Mouse (Mus musculus): ENCODE data around the gene Mef2b. TPM values are rescaled to one million over a fixed set of nuclear protein-coding genes. Genes with fewer than 3 reads are reported as not detected.
A peak's percentile ranks its signal among the peaks of the same experiment; 100 is the strongest.

Mef2b gene
- polyA plus RNA-seq, 1 experiment from 2014 or later, result 0.43 TPM

GRCm38 (mm10) chr8:70163316-70163715, 23.8 kb downstream of the Mef2b start:
- 84% methylated on average over 3 of the region's 3 CpGs for WGBS
- Histone ChIP-seq H3K9ac (ENCODE audit: low read length) (no peak overlapping the region), H3K27ac (ENCODE audit: low read depth) (no peak overlapping the region), H3K4me3 (ENCODE audit: low read depth, low read length) (no peak overlapping the region), H3K4me2 (ENCODE audit: low read length) (no peak overlapping the region), H3K9me3 (ENCODE audit: control insufficient read depth, low read length) (no peaks in the 10 kb centered on the region), H3K36me3 (ENCODE audit: control insufficient read depth, insufficient read depth, low read length) (no peaks in the 10 kb centered on the region), H3K27me3 (replicated peaks; ENCODE audit: control insufficient read depth, insufficient read depth, low read length) (peaks cover 12% of the 10 kb centered on the region), H3K4me1 (replicated peaks; ENCODE audit: control insufficient read depth, insufficient read depth, low read length) (no peaks in the 10 kb centered on the region; the same call in 1 of the 2 replicates)
- no peak for DNase-seq (ENCODE audit: low spot score)
- ATAC-seq (replicated peaks; ENCODE audit: low FRiP score, low TSS enrichment, low read depth), result no peak

GRCm38 (mm10) chr8:70166504-70167110, 27.1 kb downstream of the Mef2b start:
- DNase-seq (ENCODE audit: low spot score) (peak; percentile 89), ATAC-seq (replicated peaks; ENCODE audit: low FRiP score, low TSS enrichment, low read depth) (peak; percentile 77)
- WGBS, result 2% methylated on average over 21 of the region's 21 CpGs
- Histone ChIP-seq H3K9me3 (ENCODE audit: control insufficient read depth, low read length) (no peaks in the 10 kb centered on the region), H3K4me1 (replicated peaks; ENCODE audit: control insufficient read depth, insufficient read depth, low read length) (peaks cover under 1% of the 10 kb centered on the region; the same call in 1 of the 2 replicates), H3K4me3 (ENCODE audit: low read depth, low read length) (0 out of 2 replicates have a peak overlapping the region, but pooled peaks have one; percentile 8), H3K27me3 (replicated peaks; ENCODE audit: control insufficient read depth, insufficient read depth, low read length) (peaks cover 12% of the 10 kb centered on the region), H3K4me2 (ENCODE audit: low read length) (peak overlapping the region; percentile 45), H3K27ac (ENCODE audit: low read depth) (no peak overlapping the region), H3K36me3 (ENCODE audit: control insufficient read depth, insufficient read depth, low read length) (no peaks in the 10 kb centered on the region), H3K9ac (ENCODE audit: low read length) (no peak overlapping the region)

GRCm38 (mm10) chr8:70170116-70170515, 30.6 kb downstream of the Mef2b start:
- DNase-seq (ENCODE audit: low spot score) (no peak), ATAC-seq (replicated peaks; ENCODE audit: low FRiP score, low TSS enrichment, low read depth) (no peak)
- Histone ChIP-seq H3K36me3 (ENCODE audit: control insufficient read depth, insufficient read depth, low read length) (no peaks in the 10 kb centered on the region), H3K4me3 (ENCODE audit: low read depth, low read length) (no peak overlapping the region), H3K4me1 (replicated peaks; ENCODE audit: control insufficient read depth, insufficient read depth, low read length) (peaks cover 11% of the 10 kb centered on the region), H3K4me2 (ENCODE audit: low read length) (no peak overlapping the region), H3K9ac (ENCODE audit: low read length) (no peak overlapping the region), H3K27me3 (replicated peaks; ENCODE audit: control insufficient read depth, insufficient read depth, low read length) (peaks cover 11% of the 10 kb centered on the region), H3K9me3 (ENCODE audit: control insufficient read depth, low read length) (no peaks in the 10 kb centered on the region), H3K27ac (ENCODE audit: low read depth) (no peak overlapping the region)
- 79% methylated on average over 3 of the region's 3 CpGs for WGBS

GRCm38 (mm10) chr8:70170748-70171147, 31.2 kb downstream of the Mef2b start:
- no peaks in the 10 kb centered on the region for H3K36me3 ChIP-seq (ENCODE audit: control insufficient read depth, insufficient read depth, low read length)
- DNase-seq (ENCODE audit: low spot score) (no peak), ATAC-seq (replicated peaks; ENCODE audit: low FRiP score, low TSS enrichment, low read depth) (no peak)
- peaks cover 5% of the 10 kb centered on the region for H3K27me3 ChIP-seq (replicated peaks; ENCODE audit: control insufficient read depth, insufficient read depth, low read length)
- peaks cover 11% of the 10 kb centered on the region for H3K4me1 ChIP-seq (replicated peaks; ENCODE audit: control insufficient read depth, insufficient read depth, low read length)
- H3K4me3 ChIP-seq (ENCODE audit: low read depth, low read length), result no peak overlapping the region
- WGBS, result 73% methylated on average over 3 of the region's 3 CpGs
- H3K27ac ChIP-seq (ENCODE audit: low read depth), result no peak overlapping the region
- no peak overlapping the region for H3K9ac ChIP-seq (ENCODE audit: low read length)
- H3K4me2 ChIP-seq (ENCODE audit: low read length), result no peak overlapping the region
- H3K9me3 ChIP-seq (ENCODE audit: control insufficient read depth, low read length), result no peaks in the 10 kb centered on the region

GRCm38 (mm10) chr8:70171240-70171639, 31.7 kb downstream of the Mef2b start:
- 88% methylated on average over 7 of the region's 7 CpGs for WGBS
- Histone ChIP-seq H3K36me3 (ENCODE audit: control insufficient read depth, insufficient read depth, low read length) (no peaks in the 10 kb centered on the region), H3K4me2 (ENCODE audit: low read length) (peak overlapping the region; percentile 62), H3K9me3 (ENCODE audit: control insufficient read depth, low read length) (no peaks in the 10 kb centered on the region), H3K4me1 (replicated peaks; ENCODE audit: control insufficient read depth, insufficient read depth, low read length) (peaks cover 11% of the 10 kb centered on the region), H3K27me3 (replicated peaks; ENCODE audit: control insufficient read depth, insufficient read depth, low read length) (no peaks in the 10 kb centered on the region; the same call in none of the 2 replicates), H3K9ac (ENCODE audit: low read length) (no peak overlapping the region), H3K27ac (ENCODE audit: low read depth) (peak overlapping the region; percentile 9; the same call in 1 of the 2 replicates), H3K4me3 (ENCODE audit: low read depth, low read length) (no peak overlapping the region)
- DNase-seq (ENCODE audit: low spot score), result no peak
- no peak; the same call in 1 of the 2 replicates for ATAC-seq (replicated peaks; ENCODE audit: low FRiP score, low TSS enrichment, low read depth)

GRCm38 (mm10) chr8:70172043-70172681, 32.7 kb downstream of the Mef2b start, which contains the start of gene Tmem161a:
TSS of gene Tmem161a (plus strand) at chr8:70172356.
- Histone ChIP-seq H3K4me2 (ENCODE audit: low read length) (peak within 1 kb of the TSS; percentile 62), H3K27ac (ENCODE audit: low read depth) (peak within 1 kb of the TSS; percentile 14; the same call in 1 of the 2 replicates), H3K4me1 (replicated peaks; ENCODE audit: control insufficient read depth, insufficient read depth, low read length) (peaks cover 11% of the 10 kb centered on the region), H3K27me3 (replicated peaks; ENCODE audit: control insufficient read depth, insufficient read depth, low read length) (no peaks in the 10 kb centered on the region; the same call in 1 of the 2 replicates), H3K9ac (ENCODE audit: low read length) (peak within 1 kb of the TSS; percentile 77), H3K9me3 (ENCODE audit: control insufficient read depth, low read length) (no peaks in the 10 kb centered on the region), H3K36me3 (ENCODE audit: control insufficient read depth, insufficient read depth, low read length) (peaks cover 7% of the 10 kb centered on the region; the same call in 1 of the 2 replicates), H3K4me3 (ENCODE audit: low read depth, low read length) (peak within 1 kb of the TSS; percentile 75)
- DNase-seq (ENCODE audit: low spot score) (peak; percentile 94), ATAC-seq (replicated peaks; ENCODE audit: low FRiP score, low TSS enrichment, low read depth) (peak; percentile 97)
- 2% methylated on average over 27 of the region's 27 CpGs for WGBS

- Histone ChIP-seq H3K27ac (ENCODE audit: low read depth) (no peak overlapping the region), H3K9ac (ENCODE audit: low read length) (no peak overlapping the region), H3K9me3 (ENCODE audit: control insufficient read depth, low read length) (no peaks in the 10 kb centered on the region), H3K4me2 (ENCODE audit: low read length) (peak overlapping the region; percentile 62), H3K36me3 (ENCODE audit: control insufficient read depth, insufficient read depth, low read length) (peaks cover 12% of the 10 kb centered on the region), H3K27me3 (replicated peaks; ENCODE audit: control insufficient read depth, insufficient read depth, low read length) (no peaks in the 10 kb centered on the region), H3K4me3 (ENCODE audit: low read depth, low read length) (peak overlapping the region; percentile 75; the same call in 1 of the 2 replicates), H3K4me1 (replicated peaks; ENCODE audit: control insufficient read depth, insufficient read depth, low read length) (peaks cover 11% of the 10 kb centered on the region)
- WGBS, result 82% methylated on average over 5 of the region's 5 CpGs
- DNase-seq (ENCODE audit: low spot score) (no peak), ATAC-seq (replicated peaks; ENCODE audit: low FRiP score, low TSS enrichment, low read depth) (no peak)
Observed at GRCm38 (mm10) chr8:70173320-70173719, 33.8 kb downstream of the Mef2b start.

- Histone ChIP-seq H3K36me3 (ENCODE audit: control insufficient read depth, insufficient read depth, low read length) (peaks cover 12% of the 10 kb centered on the region), H3K4me3 (ENCODE audit: low read depth, low read length) (no peak overlapping the region), H3K27me3 (replicated peaks; ENCODE audit: control insufficient read depth, insufficient read depth, low read length) (no peaks in the 10 kb centered on the region), H3K9ac (ENCODE audit: low read length) (no peak overlapping the region), H3K4me1 (replicated peaks; ENCODE audit: control insufficient read depth, insufficient read depth, low read length) (peaks cover 11% of the 10 kb centered on the region), H3K4me2 (ENCODE audit: low read length) (no peak overlapping the region), H3K27ac (ENCODE audit: low read depth) (no peak overlapping the region), H3K9me3 (ENCODE audit: control insufficient read depth, low read length) (no peaks in the 10 kb centered on the region)
- no peak for ATAC-seq (replicated peaks; ENCODE audit: low FRiP score, low TSS enrichment, low read depth)
- DNase-seq (ENCODE audit: low spot score), result no peak
- WGBS, result 86% methylated on average over 7 of the region's 7 CpGs
Observed at GRCm38 (mm10) chr8:70174079-70174478, 34.6 kb downstream of the Mef2b start.

Measured in intestine, embryonic 14.5 days (tissue).